Mouse (Mus musculus) small intestine, adult 2 months (tissue): ENCODE results near the gene Cd6. TPM values are rescaled to one million over a fixed set of nuclear protein-coding genes. Genes with fewer than 3 reads are reported as not detected.

ENCODE experiments used
- H3K27ac ChIP-seq: fragments of 200-500 bp; 2 replicates; pipeline ENCODE4 v1.5.1; 2012; ENCODE audit warnings: low read depth, low read length, control low read depth, inconsistent platforms; ENCODE audit not compliant: insufficient read depth
- H3K27me3 ChIP-seq: fragments of 200-500 bp; 2 replicates; pipeline ENCODE4 v1.6.1; 2012; ENCODE audit warnings: mild to moderate bottlenecking, moderate library complexity, low read length, inconsistent platforms; ENCODE audit not compliant: control insufficient read depth, insufficient read depth
- H3K36me3 ChIP-seq: fragments of 200-500 bp; 2 replicates; pipeline ENCODE4 v1.6.1; 2012; ENCODE audit warnings: mild to moderate bottlenecking, low read length, control low read depth, inconsistent platforms; ENCODE audit not compliant: control insufficient read depth, insufficient read depth
- H3K4me1 ChIP-seq: fragments of 200-500 bp; 2 replicates; pipeline ENCODE4 v1.6.1; 2012; ENCODE audit warnings: low read length, inconsistent platforms, mixed read lengths; ENCODE audit not compliant: control insufficient read depth, insufficient read depth, insufficient read length
- H3K4me3 ChIP-seq: fragments of 200-500 bp; 2 replicates; pipeline ENCODE4 v1.5.1; 2012; ENCODE audit warnings: low read depth, mild to moderate bottlenecking, control low read depth, inconsistent platforms, low read length, moderate library complexity
- CTCF ChIP-seq: fragments of 200-500 bp; IDR thresholded peaks from 2 replicates; pipeline ENCODE4 v1.5.1; 2012; ENCODE audit warnings: low read depth, mild to moderate bottlenecking, control low read depth, inconsistent platforms, low read length, moderate library complexity, mixed read lengths; ENCODE audit not compliant: insufficient replicate concordance, insufficient read length; ENCODE audit errors: extremely low read depth
- POLR2A ChIP-seq: fragments of 200-500 bp; IDR thresholded peaks from 2 replicates; pipeline ENCODE4 v1.6.1; 2012; ENCODE audit warnings: low read depth, mild to moderate bottlenecking, control low read depth, inconsistent platforms, low read length, moderate library complexity
- WGBS: fragments of 180-500 bp; shearing (Covaris S2); methylation state at CpG from one replicate; pipeline ENCODE4 v1.1.7; 2018; 5-methylcytosine and 5-hydroxymethylcytosine counted together
- polyA plus RNA-seq: library from polyadenylated mRNA; depleted of rRNA; stranded (reverse); fragments of >200 nt; gene quantifications from 2 replicates; pipeline ENCODE4 v1.2.3, GENCODE M21; 2012

Cd6 gene
- polyA plus RNA-seq, 1 experiment, result 5.4 TPM

DNA sequence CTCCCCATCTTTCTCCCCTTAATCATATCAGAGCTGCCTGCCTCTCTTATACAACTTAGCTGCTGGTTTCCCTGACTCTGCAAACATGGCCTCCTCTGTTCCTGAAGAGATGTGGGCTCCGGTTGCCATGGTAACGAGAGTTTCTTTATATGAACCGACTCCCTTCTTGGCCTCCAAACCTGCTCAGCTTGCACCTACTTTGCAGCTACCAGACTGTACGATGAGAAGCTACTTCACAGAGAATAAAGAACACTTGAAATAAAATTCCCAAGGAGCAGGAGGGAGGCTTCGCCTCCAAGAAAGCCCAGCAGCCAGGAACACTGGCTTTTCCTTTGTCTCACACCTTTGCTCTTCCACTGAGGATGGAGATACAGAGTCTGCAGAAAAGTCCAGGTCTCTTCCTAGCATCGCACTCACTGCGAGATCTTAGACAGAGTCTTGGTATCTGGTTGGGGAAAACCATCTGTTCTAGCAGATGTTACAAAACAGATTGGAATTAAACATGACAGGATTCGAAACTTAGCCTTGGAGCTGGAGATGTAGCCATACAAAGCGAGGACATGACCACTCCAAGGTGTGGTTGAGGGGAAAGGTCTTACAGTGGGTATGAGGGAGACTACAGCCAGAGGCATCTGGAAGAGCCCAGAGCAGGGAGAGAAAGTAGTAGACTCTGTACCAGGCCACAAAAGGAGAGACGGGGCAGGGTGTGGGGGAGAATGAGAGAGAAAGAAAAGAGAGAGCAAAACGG is 20.3 kb downstream of the Cd6 start:
- no peaks in the 10 kb centered on the region for H3K36me3 ChIP-seq
- TF ChIP-seq CTCF, result no peak
- TF ChIP-seq POLR2A, result no peak
- no peaks in the 10 kb centered on the region for H3K27me3 ChIP-seq
- H3K4me1 ChIP-seq, result no peaks in the 10 kb centered on the region
- H3K27ac ChIP-seq, result no peak overlapping the region
- H3K4me3 ChIP-seq, result no peak overlapping the region
- 69% methylated on average over 11 of the region's 11 CpGs for WGBS

DNA sequence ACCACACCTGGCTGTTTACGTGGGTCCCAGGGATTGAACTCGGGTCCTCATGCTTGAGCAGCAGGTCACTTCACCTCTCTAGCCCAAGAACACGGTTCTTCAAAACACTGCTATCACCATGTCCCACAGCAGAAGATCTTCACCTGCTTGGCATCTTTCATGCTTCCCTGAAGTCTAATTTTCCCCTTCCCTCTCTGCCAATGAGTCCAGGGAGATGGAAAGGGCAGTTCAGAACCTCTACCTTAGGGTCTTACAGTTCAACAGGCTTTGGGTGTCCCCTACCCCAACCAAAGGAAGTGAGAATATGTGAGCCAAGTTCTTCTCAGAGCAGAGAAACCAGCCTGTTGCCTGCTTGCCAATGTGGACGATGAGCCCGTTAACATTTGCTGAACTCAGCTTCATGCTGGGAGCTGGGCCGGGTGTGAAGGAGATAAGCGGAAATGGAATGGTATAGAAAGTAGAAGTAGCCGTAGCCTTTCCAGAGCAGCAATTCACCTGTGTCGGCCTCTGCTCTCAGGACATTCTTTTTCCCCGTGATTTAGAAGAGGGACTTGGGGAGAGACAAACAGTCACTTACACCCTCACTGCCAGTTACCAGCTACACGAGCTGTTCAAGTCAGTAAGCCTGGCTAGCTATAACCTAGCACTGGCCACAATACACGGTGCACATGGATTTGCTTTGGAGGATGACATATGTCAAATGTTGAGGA is 21.2 kb downstream of the Cd6 start:
- WGBS, result 76% methylated on average over 12 of the region's 12 CpGs
- no peaks in the 10 kb centered on the region for H3K4me1 ChIP-seq
- H3K36me3 ChIP-seq, result no peaks in the 10 kb centered on the region
- no peak for TF ChIP-seq CTCF
- TF ChIP-seq POLR2A, result no peak
- H3K4me3 ChIP-seq, result no peak overlapping the region
- no peak overlapping the region for H3K27ac ChIP-seq
- H3K27me3 ChIP-seq, result no peaks in the 10 kb centered on the region

DNA sequence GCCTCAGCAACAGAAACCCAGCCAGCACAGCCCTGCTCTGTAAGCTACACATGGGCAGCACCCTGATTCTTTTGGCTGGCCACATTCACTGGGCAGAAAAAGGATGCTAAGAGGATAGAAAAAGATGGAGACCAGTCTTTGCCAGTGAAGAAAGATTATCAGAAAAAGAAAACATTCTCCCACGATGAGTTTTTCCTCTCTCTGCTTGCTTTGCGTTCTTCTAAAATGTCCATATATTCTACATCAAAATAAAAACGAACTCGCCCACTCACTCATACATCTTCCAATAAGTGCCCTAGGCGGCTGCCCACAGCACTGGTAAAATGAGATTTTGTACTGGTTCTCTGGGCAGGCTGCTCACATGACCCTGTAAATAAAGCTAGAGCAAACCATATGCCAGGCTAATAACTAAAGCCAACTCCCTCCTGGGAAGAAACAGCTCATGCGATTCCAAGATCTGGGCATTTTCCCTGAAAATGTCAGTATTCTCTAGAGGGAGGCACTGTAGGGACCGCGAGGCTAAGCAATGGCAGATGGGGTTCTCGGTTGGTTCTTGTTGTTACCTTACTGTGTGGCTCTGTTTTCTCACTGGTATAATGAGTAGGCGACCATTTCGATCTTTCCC is 24.1 kb downstream of the Cd6 start:
- no peak for TF ChIP-seq POLR2A
- TF ChIP-seq CTCF, result no peak

GRCm38 (mm10) chr19:10804850-10805660 is 24.8 kb downstream of the Cd6 start:
- H3K27ac ChIP-seq, result no peak overlapping the region
- no peak overlapping the region for H3K4me3 ChIP-seq
- TF ChIP-seq CTCF (no peak), POLR2A (no peak)
- H3K36me3 ChIP-seq, result no peaks in the 10 kb centered on the region
- H3K4me1 ChIP-seq, result no peaks in the 10 kb centered on the region
- no peaks in the 10 kb centered on the region for H3K27me3 ChIP-seq
- 69% methylated on average over 2 of the region's 2 CpGs for WGBS

More for the DNA sequence above, 24.1 kb downstream of the Cd6 start:
- Histone ChIP-seq H3K4me3 (no peak overlapping the region), H3K36me3 (no peaks in the 10 kb centered on the region), H3K4me1 (no peaks in the 10 kb centered on the region), H3K27ac (no peak overlapping the region), H3K27me3 (no peaks in the 10 kb centered on the region)
- WGBS, result 91% methylated on average over 11 of the region's 11 CpGs

DNA sequence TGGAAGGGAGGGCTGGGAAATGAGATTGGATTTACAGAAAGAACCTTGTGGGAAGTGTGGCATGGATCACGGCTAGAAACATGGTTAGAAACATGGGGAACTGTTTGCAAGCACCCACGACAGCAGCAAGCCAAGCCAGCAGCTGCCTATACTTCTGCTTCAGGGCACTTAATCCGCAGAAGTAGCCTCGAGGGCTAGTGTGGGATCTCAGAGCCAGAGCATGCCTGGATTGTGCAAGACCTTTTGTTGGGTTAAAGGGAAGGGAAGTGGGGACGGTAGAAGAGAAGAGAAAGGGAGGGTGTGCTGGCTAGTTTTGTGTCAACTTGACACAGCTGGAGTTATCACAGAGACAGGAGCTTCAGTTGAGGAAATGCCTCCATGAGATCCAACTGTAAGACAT is 26.1 kb downstream of the Cd6 start:
- H3K4me1 ChIP-seq, result no peaks in the 10 kb centered on the region
- no peaks in the 10 kb centered on the region for H3K27me3 ChIP-seq
- H3K27ac ChIP-seq, result no peak overlapping the region
- no peaks in the 10 kb centered on the region for H3K36me3 ChIP-seq
- H3K4me3 ChIP-seq, result no peak overlapping the region
- TF ChIP-seq CTCF (no peak), POLR2A (no peak)
- 68% methylated on average over 5 of the region's 5 CpGs for WGBS

GRCm38 (mm10) chr19:10801906-10802305 is 28.0 kb downstream of the Cd6 start:
- no peak overlapping the region for H3K27ac ChIP-seq
- TF ChIP-seq POLR2A (no peak), CTCF (no peak)
- 75% methylated on average over 6 of the region's 6 CpGs for WGBS
- no peak overlapping the region for H3K4me3 ChIP-seq
- H3K4me1 ChIP-seq, result no peaks in the 10 kb centered on the region
- no peaks in the 10 kb centered on the region for H3K27me3 ChIP-seq
- H3K36me3 ChIP-seq, result no peaks in the 10 kb centered on the region

- WGBS, result 55% methylated on average over 6 of the region's 6 CpGs
- H3K36me3 ChIP-seq, result no peaks in the 10 kb centered on the region
- H3K27me3 ChIP-seq, result no peaks in the 10 kb centered on the region
- TF ChIP-seq POLR2A, result no peak
- TF ChIP-seq CTCF, result no peak
- H3K4me3 ChIP-seq, result no peak overlapping the region
- no peaks in the 10 kb centered on the region for H3K4me1 ChIP-seq
- H3K27ac ChIP-seq, result no peak overlapping the region
Observed at GRCm38 (mm10) chr19:10801070-10801469, 28.8 kb downstream of the Cd6 start.
